Comparison of ENCODE assay signal across 23 mouse cellular contexts in the genomic region with DNA sequence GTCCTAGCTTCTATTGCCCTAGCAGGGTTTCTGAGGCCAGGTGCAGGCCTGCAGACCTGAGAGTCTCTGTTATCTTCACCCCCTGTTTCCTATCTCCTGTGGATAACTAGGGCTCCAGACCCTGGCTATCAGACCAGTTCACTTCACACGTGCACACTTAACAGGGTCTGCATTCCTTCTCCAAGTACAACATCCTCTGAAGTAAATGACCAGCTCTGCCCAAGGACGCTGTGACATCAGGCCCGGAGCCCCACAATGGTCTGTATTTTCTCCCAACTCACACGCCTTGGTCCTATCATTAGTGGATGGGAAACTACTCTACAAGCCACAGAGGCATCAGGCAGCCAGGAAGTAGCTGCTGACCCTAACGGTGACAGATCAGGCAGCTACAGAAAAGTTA.
"Had no signal": no experiment of that assay in that cellular context is flagged by ENCODE, and none has a peak within 500 bp of the region (broad histone marks: within the 10 kb centered on the region; RNA-seq: fewer than 3 reads in every experiment).

No protein-coding gene starts in this region.

- DNase-seq: forebrain, postnatal 0 days; gastrocnemius, postnatal 14 days; gastrocnemius, postnatal 36 days; kidney, adult 11 months; kidney, adult 2 months; kidney, adult 9 months; kidney, postnatal 14 days; kidney, postnatal 36 days; layer of hippocampus, adult 9-11 months; layer of hippocampus, postnatal 36 days; left cerebral cortex, postnatal 4 days; lung, adult 18-20 months had no signal

- H3K36me3 ChIP-seq: heart, embryonic 15.5 days; hindbrain, embryonic 13.5 days; hindbrain, embryonic 15.5 days; kidney, embryonic 15.5 days; limb, embryonic 13.5 days; limb, embryonic 15.5 days; liver, embryonic 12.5 days had no signal

- H3K27ac ChIP-seq: heart, embryonic 15.5 days; hindbrain, embryonic 13.5 days; hindbrain, embryonic 15.5 days; hindbrain, postnatal 0 days; kidney, embryonic 15.5 days; kidney, postnatal 0 days; limb, embryonic 13.5 days; limb, embryonic 15.5 days; liver, embryonic 12.5 days; liver, embryonic 14.5 days had no signal

- H3K4me2 ChIP-seq: heart, embryonic 15.5 days; hindbrain, embryonic 13.5 days; hindbrain, embryonic 15.5 days; kidney, embryonic 15.5 days; limb, embryonic 13.5 days; limb, embryonic 15.5 days; liver, embryonic 12.5 days had no signal

- H3K4me3 ChIP-seq: heart, embryonic 15.5 days; hindbrain, embryonic 13.5 days; hindbrain, embryonic 15.5 days; kidney, embryonic 15.5 days; limb, embryonic 13.5 days; limb, embryonic 15.5 days; liver, embryonic 12.5 days had no signal

- H3K27me3 ChIP-seq: heart, embryonic 15.5 days; hindbrain, embryonic 13.5 days; hindbrain, embryonic 15.5 days; limb, embryonic 13.5 days; limb, embryonic 15.5 days; liver, embryonic 12.5 days had no signal

- H3K9ac ChIP-seq: forebrain, postnatal 0 days; heart, embryonic 15.5 days; hindbrain, embryonic 13.5 days; hindbrain, embryonic 15.5 days; kidney, embryonic 15.5 days; limb, embryonic 13.5 days; limb, embryonic 15.5 days; liver, embryonic 12.5 days; liver, embryonic 14.5 days had no signal

- H3K9me3 ChIP-seq: heart, embryonic 15.5 days; hindbrain, embryonic 13.5 days; hindbrain, embryonic 15.5 days; kidney, embryonic 15.5 days; limb, embryonic 13.5 days; limb, embryonic 15.5 days; liver, embryonic 12.5 days had no signal

- ATAC-seq: forebrain, postnatal 0 days; hindbrain, postnatal 0 days; intestine, embryonic 16.5 days; liver, embryonic 12.5 days had no signal

- H3K4me1 ChIP-seq: hindbrain, embryonic 13.5 days; hindbrain, embryonic 15.5 days; limb, embryonic 13.5 days; limb, embryonic 15.5 days had no signal
